Mouse (Mus musculus) embryo, embryonic 10.5 days (tissue): ENCODE measurements around the gene Rpl41.
"Not testable (repeated sequence)": the region's sequence is repeated elsewhere in the genome, so short reads cannot be mapped to it uniquely, and the experiment has no call there.

ENCODE experiments used
- DNase-seq: peaks from one replicate; pipeline ENCODE4 v3.0.0-alpha.2; 2015; ENCODE audit warnings: low spot score

Rpl41 gene

GRCm38 (mm10) chr10:128524732-128525662 lies 24.1 kb downstream of the Rpl41 start:
- peak; percentile 74 for DNase-seq

- peak; percentile 49 for DNase-seq
Observed at GRCm38 (mm10) chr10:128524111-128524731, 24.9 kb downstream of the Rpl41 start.

GRCm38 (mm10) chr10:128522351-128522750 lies 26.8 kb downstream of the Rpl41 start:
- no peak for DNase-seq

- no peak for DNase-seq
Observed at GRCm38 (mm10) chr10:128520591-128520990, 28.5 kb downstream of the Rpl41 start.

GRCm38 (mm10) chr10:128518833-128519232 lies 30.3 kb downstream of the Rpl41 start:
- peak; percentile 38 for DNase-seq

GRCm38 (mm10) chr10:128516677-128517076 lies 32.4 kb downstream of the Rpl41 start:
- DNase-seq = no peak

- DNase-seq = no peak
Observed at GRCm38 (mm10) chr10:128516029-128516428, 33.1 kb downstream of the Rpl41 start.

- DNase-seq = no peak
Observed at GRCm38 (mm10) chr10:128515044-128515443, 34.1 kb downstream of the Rpl41 start.

- no peak for DNase-seq
Observed at GRCm38 (mm10) chr10:128511761-128512160, 37.3 kb downstream of the Rpl41 start.

GRCm38 (mm10) chr10:128511189-128511588 lies 37.9 kb downstream of the Rpl41 start:
- DNase-seq = no peak

GRCm38 (mm10) chr10:128510301-128510700 lies 38.8 kb downstream of the Rpl41 start:
- DNase-seq = no peak

GRCm38 (mm10) chr10:128509831-128510230 lies 39.3 kb downstream of the Rpl41 start:
- DNase-seq = no peak

GRCm38 (mm10) chr10:128509203-128509602 lies 39.9 kb downstream of the Rpl41 start:
- DNase-seq = no peak

- DNase-seq = no peak
Observed at GRCm38 (mm10) chr10:128508260-128508659, 40.8 kb downstream of the Rpl41 start.

GRCm38 (mm10) chr10:128505974-128506373 lies 43.1 kb downstream of the Rpl41 start:
- no peak for DNase-seq

- DNase-seq = not testable (repeated sequence)
Observed at GRCm38 (mm10) chr10:128505371-128505667, 43.8 kb downstream of the Rpl41 start.

GRCm38 (mm10) chr10:128504641-128505370 lies 44.3 kb downstream of the Rpl41 start:
- DNase-seq = no peak

- no peak for DNase-seq
Observed at GRCm38 (mm10) chr10:128504012-128504411, 45.1 kb downstream of the Rpl41 start.

GRCm38 (mm10) chr10:128503532-128503931 lies 45.6 kb downstream of the Rpl41 start:
- DNase-seq = no peak

- DNase-seq = no peak
Observed at GRCm38 (mm10) chr10:128502341-128502740, 46.8 kb downstream of the Rpl41 start.

GRCm38 (mm10) chr10:128499116-128499671 lies 49.9 kb downstream of the Rpl41 start:
- peak; percentile 70 for DNase-seq

GRCm38 (mm10) chr10:128498590-128498989 lies 50.5 kb downstream of the Rpl41 start, which contains the start of gene Myl6b:
Gene Myl6b (minus strand): TSS chr10:128498685.
- peak; percentile 98 for DNase-seq
